Mouse (Mus musculus) R1 (cell line): ENCODE data around the gene Egln2.
A peak's percentile ranks its signal among the peaks of the same experiment; 100 is the strongest.

Experiments used
- DNase-seq: peaks from one replicate; pipeline ENCODE4 v3.0.0-alpha.2; 2018; ENCODE audit warnings: low read depth, low spot score

The Egln2 gene

GRCm38 (mm10) chr7:27177942-27178323, 11.3 kb upstream of the Egln2 start:
- DNase-seq, result no peak

DNA sequence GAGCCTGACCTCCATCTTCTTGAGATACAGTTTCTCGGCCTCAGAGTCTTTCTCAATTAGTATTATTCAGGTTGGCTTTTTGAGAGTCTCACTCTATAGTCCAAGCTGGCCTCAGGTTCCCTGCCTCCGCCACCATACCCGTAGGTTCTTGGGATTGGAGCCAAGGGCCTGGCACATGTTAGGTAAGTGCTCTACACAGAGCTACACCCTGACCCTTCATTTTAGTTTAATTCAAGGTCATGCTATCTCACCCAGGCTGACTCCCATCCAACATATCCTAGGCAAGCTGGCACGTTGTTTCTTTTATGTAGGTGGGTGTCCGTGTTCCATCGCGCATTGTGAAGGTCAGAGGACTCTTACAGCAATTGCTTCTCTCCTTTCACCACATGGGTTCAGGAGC, 8.3 kb upstream of the Egln2 start:
- no peak for DNase-seq

DNA sequence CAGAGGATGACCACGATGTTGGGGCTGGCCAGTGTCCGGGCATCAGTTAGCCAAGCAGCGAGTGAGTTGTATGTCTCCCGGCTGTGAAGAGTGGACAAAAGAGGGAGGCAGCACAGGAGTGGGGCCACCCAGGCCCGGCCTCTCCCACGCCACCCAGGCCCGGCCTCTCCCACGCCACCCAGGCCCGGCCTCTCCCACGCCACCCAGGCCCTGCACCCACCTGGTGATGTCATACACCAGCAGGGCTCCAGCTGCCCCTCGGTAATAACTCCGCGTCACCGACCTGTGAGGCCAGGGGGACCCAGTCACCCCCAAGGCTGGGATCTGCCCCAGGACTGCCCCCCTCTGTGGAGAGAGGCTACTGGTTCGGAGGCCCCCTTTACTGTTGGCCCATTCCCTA, 7.9 kb upstream of the Egln2 start:
- no peak for DNase-seq

- DNase-seq, result no peak
Measured at GRCm38 (mm10) chr7:27170981-27171380, 4.4 kb upstream of the Egln2 start.

- no peak for DNase-seq
Measured at GRCm38 (mm10) chr7:27168371-27168770, 1.8 kb upstream of the Egln2 start.

DNA sequence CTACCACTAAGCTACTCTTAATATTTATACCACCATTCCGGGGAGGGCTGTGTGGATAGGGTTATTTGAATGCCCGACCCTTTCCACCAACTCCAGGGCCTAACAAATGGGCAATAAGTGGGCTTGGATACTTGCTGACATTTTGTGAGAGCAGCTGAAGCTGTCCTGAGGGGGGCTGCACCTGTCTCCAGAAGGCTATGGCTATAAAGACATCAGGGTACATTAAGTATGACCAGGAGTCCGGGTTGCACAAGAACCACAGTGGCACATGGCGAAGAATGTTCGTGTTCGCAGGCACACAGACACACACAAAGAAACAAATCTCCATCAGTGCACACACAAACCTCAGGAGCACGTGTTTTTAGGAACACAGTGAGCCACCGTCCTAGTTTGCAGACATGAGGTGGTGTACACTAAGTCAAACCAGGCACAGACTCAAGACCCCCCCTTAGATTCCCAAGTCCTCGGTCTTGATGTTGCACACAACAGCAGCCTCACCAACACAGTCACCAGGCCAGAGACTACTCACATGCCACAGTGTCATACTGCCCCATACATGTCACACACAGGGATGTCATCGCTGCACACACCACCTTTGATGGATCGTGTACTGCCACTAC, 983 bp upstream of the Egln2 start:
- DNase-seq, result no peak

DNA sequence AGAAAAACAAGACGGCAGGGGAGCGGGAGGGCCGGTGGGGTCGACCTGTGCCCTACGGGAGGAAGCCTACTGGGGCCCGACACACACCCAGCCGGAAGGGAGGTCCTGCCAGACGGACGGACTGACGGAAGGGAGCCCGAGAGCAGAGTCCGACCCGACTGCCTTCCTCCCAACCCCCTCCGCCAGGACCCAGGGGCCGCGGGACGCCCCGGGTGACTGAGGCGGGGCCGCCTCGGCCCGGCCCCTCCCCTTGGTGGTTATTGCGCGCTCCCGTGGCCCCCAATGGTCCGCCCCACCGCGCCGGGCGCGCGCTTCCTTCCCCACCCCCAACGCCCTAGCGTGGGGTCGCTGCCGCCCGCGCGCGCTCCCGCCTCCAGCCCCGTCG, 381 bp downstream of the Egln2 start:
- DNase-seq, result peak; percentile 84

DNA sequence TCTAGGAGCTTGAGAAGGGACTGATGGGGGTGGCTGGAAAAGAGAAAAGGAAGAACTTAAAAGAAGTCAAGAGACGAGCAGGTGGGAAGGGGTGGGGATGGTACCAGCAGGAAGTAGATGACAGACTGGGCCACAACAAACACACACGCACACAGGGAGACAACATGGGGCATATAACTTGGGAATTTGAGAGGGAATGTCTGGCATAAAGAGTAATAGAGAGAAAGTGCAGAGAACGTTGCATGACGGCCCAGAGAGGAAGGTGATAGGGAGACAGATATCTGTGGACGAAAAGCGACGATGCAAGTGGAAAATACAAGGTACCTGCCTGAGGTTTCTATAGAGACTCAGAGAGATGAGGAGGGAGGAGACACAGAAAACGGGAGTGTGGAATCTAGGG, 906 bp downstream of the Egln2 start:
- no peak for DNase-seq

- DNase-seq, result no peak
Measured at GRCm38 (mm10) chr7:27165007-27165655, 1.5 kb downstream of the Egln2 start.

DNA sequence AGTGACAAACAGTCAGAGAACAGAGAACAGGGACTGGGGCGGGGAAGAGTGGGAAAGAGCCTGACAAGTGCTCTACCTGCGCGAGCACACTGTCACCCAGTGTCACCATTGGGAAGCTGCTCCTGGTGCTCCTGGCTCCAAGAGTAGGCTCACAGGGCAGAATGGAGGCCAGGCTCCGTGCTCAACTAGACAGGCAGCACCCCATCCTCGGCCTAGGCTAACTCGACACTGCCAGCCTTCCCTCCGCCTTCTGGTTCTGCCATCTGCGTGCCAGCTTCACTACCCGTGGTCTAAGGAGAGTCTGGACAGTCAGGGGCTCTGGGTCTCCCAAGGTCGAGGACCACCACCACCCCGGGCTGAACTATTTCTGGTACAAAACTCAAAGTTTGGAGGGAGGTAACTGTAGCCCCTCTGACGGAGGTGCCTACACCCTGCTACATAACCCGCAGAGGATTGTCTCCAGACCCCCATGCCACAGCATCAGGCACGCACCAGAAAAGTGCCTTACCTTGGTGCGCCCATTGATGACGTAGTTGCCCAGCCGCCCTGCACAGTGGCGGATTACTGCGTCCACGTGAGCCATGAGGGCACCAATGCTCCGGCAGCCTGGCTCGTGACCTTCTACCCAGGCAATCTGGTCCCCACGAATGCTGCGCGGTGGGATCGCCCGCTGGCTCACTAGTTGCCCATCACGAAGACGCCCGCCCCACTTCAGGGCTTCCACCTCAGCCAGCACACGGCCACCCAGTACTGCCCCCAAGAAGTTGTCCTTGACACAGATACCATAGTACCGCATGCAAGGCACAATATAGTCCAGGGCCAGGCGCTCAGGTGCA, 2.3 kb downstream of the Egln2 start:
- DNase-seq, result peak; percentile 80

DNA sequence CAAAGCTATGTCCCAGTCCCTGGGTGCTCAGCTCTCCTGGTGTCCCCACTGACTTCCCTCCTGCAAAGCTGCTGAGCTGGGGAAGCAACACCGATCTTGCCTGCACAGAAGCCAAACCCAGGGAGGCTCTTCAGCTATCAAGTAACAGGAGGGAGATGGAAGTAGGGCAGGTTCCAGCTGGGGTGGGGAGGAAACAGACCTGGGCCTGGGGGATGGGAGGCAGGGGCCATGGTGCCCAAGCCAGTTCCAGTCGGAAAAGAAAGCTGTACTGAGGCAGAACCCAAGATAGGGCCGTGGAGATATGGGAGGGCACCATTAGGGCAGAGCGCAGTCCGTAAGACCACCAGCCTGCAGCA, 3.2 kb downstream of the Egln2 start:
- DNase-seq, result no peak

DNA sequence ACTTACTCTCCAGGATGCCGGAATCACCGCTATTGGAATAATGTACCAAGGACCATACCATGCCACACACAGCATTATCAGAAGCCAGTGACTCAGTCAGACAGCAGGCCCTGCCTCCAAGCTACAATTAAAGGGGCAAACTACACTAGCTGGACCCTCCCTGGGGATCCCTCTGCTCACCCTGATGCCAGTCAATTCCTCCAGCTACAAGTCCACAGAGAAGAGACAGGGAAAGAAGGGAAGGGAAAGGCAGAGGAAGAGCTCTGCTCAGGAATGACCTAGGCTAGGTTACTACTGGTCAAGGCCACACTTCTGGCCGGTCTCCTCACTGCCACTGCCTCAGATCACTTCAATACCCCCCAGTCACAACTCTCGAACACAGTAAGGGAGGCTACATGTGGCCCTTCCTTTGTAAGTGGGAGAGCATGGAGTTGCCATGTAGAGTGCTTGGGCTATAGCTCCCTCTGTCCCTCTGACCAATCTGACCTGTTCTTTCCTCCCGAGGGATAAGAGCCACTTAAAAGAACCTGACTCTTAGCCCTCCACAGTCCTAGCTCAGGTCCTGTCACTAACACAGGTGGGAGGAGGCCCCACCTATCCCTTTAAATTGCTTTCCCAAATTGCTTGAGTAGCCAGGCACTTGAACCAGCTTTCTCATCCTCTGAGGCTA, 3.7 kb downstream of the Egln2 start:
- DNase-seq, result no peak

- DNase-seq, result no peak
Measured at GRCm38 (mm10) chr7:27161744-27162143, 4.9 kb downstream of the Egln2 start.

GRCm38 (mm10) chr7:27160921-27161320, 5.7 kb downstream of the Egln2 start:
- no peak for DNase-seq

DNA sequence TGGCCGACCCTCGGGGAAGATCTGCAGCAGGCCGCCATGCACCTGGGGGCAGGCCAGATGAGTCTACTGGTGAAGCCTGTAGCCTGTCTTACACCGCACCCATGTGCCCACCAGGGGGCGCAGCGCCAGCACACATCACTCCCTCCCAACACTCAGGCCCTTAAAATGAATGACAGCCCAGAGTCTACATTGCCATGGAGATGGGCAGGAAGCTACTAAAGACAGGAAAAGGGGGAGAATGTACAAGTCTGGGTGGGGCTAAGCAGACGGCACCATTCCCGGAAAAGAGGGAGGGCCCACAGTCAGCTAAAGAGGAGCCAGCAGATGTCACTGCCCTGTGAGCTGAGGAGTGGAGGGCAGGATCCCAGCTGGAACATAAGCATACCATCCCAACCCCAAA, 6.7 kb downstream of the Egln2 start:
- DNase-seq, result peak; percentile 99

DNA sequence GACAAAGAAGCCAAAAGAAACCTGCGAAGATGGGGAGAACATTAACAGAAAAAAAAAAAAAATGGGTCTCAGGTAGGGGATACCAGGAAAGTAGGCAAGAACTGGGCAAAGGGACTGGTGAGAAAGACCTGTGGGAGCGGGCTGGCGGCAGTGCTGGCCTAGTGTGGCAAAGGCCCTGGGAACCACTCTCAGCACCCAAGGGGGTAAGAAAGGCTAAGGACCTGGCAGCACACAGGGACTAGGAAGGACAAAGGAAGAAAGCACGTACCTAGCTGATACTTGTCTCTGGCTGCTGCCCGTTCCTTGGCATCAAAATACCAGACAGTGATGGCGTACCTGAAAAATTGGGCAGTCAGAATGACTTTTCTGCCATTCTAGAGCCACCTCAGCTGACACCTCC, 7.3 kb downstream of the Egln2 start:
- no peak for DNase-seq

DNA sequence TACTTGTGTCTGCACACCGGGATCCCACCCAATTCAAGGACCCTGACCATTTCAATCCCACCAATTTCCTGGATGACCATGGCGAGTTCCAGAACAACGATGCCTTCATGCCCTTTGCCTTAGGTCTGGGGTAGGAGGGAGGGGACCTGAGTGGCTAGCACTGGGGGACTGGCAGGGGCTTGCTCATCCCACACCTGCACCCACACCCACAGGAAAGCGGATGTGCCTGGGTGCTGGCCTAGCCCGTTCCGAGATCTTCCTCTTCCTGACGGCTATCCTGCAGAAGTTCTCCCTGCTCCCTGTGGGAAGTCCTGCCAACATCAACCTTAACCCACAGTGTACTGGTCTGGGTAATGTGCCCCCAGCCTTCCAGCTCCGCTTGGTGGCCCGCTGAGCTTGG, 8.4 kb downstream of the Egln2 start:
- no peak for DNase-seq

GRCm38 (mm10) chr7:27156005-27156404, 10.6 kb downstream of the Egln2 start:
- no peak for DNase-seq

DNA sequence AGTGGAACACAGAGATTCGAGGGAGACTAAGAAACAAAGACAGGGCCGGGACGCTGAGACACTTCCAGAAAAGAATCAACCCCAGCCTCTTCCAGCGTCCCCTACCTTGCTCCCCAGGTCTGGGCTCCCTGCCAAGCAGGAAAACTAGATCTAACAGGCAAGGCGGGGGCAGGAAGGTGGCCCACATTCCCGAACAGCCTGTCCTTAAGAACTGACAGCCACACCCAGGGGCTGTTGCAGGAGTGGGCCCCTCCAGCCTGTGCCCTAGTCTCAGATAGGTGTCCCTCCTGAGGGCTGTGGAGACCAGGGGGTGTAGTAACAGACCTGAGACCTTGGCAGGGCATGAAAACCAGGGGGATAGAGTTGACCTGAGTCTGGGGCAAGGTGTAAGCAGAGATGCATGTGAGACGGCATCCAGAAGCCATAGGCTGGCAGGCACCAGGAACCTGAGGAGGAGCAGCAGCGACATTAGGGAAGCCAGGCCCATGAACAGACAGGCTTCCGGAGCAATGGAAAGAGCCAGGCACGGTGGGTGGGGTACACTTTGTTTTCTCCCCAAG, 13.3 kb downstream of the Egln2 start, which contains the start of gene Cyp2t4:
Gene Cyp2t4, plus strand, starts transcription at position 510 of the 560 bp plus-strand sequence.
- no peak for DNase-seq

DNA sequence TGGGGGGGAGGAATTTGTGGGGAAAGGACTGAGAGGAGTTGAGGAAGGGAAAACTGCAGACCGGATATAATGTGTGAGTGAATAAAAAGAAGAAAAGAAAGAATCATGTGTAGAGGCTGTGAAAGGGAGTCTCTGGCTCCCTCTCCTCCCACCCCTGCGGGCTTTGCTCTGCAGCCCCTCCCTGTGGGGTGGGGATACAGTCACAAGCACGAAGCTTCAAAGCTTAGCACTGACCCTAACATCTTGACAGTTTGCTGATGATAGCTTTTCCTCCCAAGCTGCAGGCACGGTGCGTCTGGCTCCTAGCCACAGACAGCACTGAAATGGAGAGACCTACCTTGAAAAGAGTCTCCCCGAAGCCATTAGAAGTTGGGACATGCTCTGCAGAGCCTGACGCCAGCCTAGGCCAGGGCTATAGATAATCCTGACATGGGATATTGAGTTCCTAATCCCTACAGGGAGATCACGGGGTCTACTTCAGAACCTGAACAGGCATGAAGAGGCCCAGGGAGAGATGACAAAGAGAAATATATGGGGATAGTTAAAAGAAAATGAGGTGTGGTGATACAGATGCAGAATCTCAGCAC, 30.1 kb downstream of the Egln2 start:
- no peak for DNase-seq

DNA sequence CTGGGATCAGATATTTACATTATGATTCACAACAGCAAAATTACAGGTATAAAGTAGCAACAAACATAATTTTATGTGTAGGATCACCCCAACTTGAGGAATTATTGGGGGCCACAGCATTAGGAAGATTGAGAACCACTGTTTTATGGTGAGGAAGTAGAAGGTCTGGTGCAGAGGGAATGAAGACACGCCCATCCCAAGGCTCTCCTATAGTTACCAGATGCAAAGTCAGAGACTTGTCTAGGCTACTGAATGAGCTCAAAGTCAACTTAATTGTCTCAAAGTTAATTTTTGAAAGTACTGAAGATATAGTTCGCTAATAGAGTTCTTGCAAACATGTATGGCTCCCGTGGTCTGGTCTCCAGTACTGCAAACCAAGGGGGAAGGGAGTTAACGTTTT, 32.8 kb downstream of the Egln2 start:
- DNase-seq, result no peak

- DNase-seq, result no peak
Measured at GRCm38 (mm10) chr7:27133156-27133555, 33.4 kb downstream of the Egln2 start.
